Mouse (Mus musculus) forebrain, embryonic 12.5 days (tissue): ENCODE measurements around the gene Gm17359. TPM values are rescaled to one million over a fixed set of nuclear protein-coding genes. Genes with fewer than 3 reads are reported as not detected.
A peak's percentile ranks its signal among the peaks of the same experiment; 100 is the strongest.

Experiments
- ATAC-seq: fragments of 200-750 bp; cut with Nextera tagmentation; 2 replicates; pipeline ENCODE4 v1.8.0; 2017; ENCODE audit warnings: moderate TSS enrichment; ENCODE audit not compliant: low FRiP score
- H3K27ac ChIP-seq: fragments of 300-500 bp; sonication (generic); 2 replicates; pipeline ENCODE4 v1.5.1; 2016; ENCODE audit warnings: mild to moderate bottlenecking
- H3K27me3 ChIP-seq: fragments of 300-500 bp; sonication (generic); 2 replicates; pipeline ENCODE4 v1.6.1; 2016; ENCODE audit warnings: mild to moderate bottlenecking
- H3K36me3 ChIP-seq: fragments of 300-500 bp; sonication (generic); replicated peaks from 2 replicates; pipeline ENCODE4 v1.6.1; 2016; ENCODE audit warnings: mild to moderate bottlenecking
- H3K4me1 ChIP-seq: fragments of 300-500 bp; sonication (generic); 2 replicates; pipeline ENCODE4 v1.6.1; 2016
- H3K4me2 ChIP-seq: fragments of 300-500 bp; sonication (generic); 2 replicates; pipeline ENCODE4 v1.6.1; 2016; ENCODE audit warnings: mild to moderate bottlenecking, moderate library complexity
- H3K4me3 ChIP-seq: fragments of 300-500 bp; sonication (generic); replicated peaks from 2 replicates; pipeline ENCODE4 v1.5.1; 2016; ENCODE audit warnings: mild to moderate bottlenecking
- H3K9ac ChIP-seq: fragments of 300-500 bp; sonication (generic); 2 replicates; pipeline ENCODE4 v1.6.1; 2016; ENCODE audit warnings: mild to moderate bottlenecking
- H3K9me3 ChIP-seq: fragments of 300-500 bp; sonication (generic); 2 replicates; pipeline ENCODE4 v1.6.1; 2016
- WGBS: fragments of 180-500 bp; shearing (Covaris S2); methylation state at CpG from one replicate; pipeline ENCODE4 v1.1.7; 2016; 5-methylcytosine and 5-hydroxymethylcytosine counted together
- polyA plus RNA-seq: library from polyadenylated mRNA; unstranded; fragments of >200 nt; fragmentation: Nextera tagmentation; extraction: Ambion mirVana; gene quantifications from 2 replicates; pipeline ENCODE4 v1.2.1, GENCODE M21; 2016

Gene Gm17359
- not detected in 2 replicates for polyA plus RNA-seq

GRCm38 (mm10) chr3:79336044-79336766 is at the start of gene Gm17359:
TSS of gene Gm17359 (plus strand) at chr3:79336661.
- no peak within 1 kb of the TSS for H3K9ac ChIP-seq
- no peak within 1 kb of the TSS for H3K4me2 ChIP-seq
- no peaks in the 10 kb centered on the region for H3K4me1 ChIP-seq
- H3K36me3 ChIP-seq: no peaks in the 10 kb centered on the region
- no peak within 1 kb of the TSS for H3K4me3 ChIP-seq
- whole genome bisulfite sequencing: 74% methylated on average over 8 of the region's 8 CpGs
- H3K27ac ChIP-seq: no peak within 1 kb of the TSS
- ATAC-seq: no peak
- H3K9me3 ChIP-seq: no peaks in the 10 kb centered on the region
- H3K27me3 ChIP-seq: no peaks in the 10 kb centered on the region

- Histone ChIP-seq H3K4me1 (peaks cover 34% of the 10 kb centered on the region), H3K9me3 (no peaks in the 10 kb centered on the region), H3K4me3 (peak overlapping the region; percentile 90), H3K36me3 (no peaks in the 10 kb centered on the region), H3K9ac (peak overlapping the region; percentile 95), H3K27ac (peak overlapping the region; percentile 98), H3K4me2 (peak overlapping the region; percentile 95), H3K27me3 (peaks cover 15% of the 10 kb centered on the region; the same call in 1 of the 2 replicates)
- peak; percentile 99 for ATAC-seq
- WGBS: under 1% methylated on average over 55 of the region's 60 CpGs
Observed at GRCm38 (mm10) chr3:79287108-79287576, 49.3 kb upstream of the Gm17359 start.

- Histone ChIP-seq H3K4me1 (peaks cover 32% of the 10 kb centered on the region), H3K27ac (no peak overlapping the region), H3K4me2 (peak overlapping the region; percentile 95), H3K9ac (peak overlapping the region; percentile 95), H3K9me3 (no peaks in the 10 kb centered on the region), H3K27me3 (peaks cover 15% of the 10 kb centered on the region; the same call in 1 of the 2 replicates), H3K36me3 (no peaks in the 10 kb centered on the region), H3K4me3 (peak overlapping the region; percentile 90)
- 17% methylated on average over 17 of the region's 17 CpGs for WGBS
- no peak for ATAC-seq
Observed at GRCm38 (mm10) chr3:79287699-79288458, 48.6 kb upstream of the Gm17359 start.

- H3K36me3 ChIP-seq: no peaks in the 10 kb centered on the region
- no peak overlapping the region for H3K9ac ChIP-seq
- peaks cover 21% of the 10 kb centered on the region for H3K4me1 ChIP-seq
- H3K4me2 ChIP-seq: no peak overlapping the region
- H3K9me3 ChIP-seq: no peaks in the 10 kb centered on the region
- WGBS: 74% methylated on average over 3 of the region's 3 CpGs
- peaks cover 15% of the 10 kb centered on the region; the same call in 1 of the 2 replicates for H3K27me3 ChIP-seq
- no peak overlapping the region for H3K4me3 ChIP-seq
- ATAC-seq: no peak
- no peak overlapping the region for H3K27ac ChIP-seq
Observed at GRCm38 (mm10) chr3:79289050-79289449, 47.4 kb upstream of the Gm17359 start.

- Histone ChIP-seq H3K9ac (no peak overlapping the region), H3K4me2 (no peak overlapping the region), H3K27me3 (peaks cover 13% of the 10 kb centered on the region; the same call in 1 of the 2 replicates), H3K4me1 (peaks cover 2% of the 10 kb centered on the region; the same call in 1 of the 2 replicates), H3K9me3 (no peaks in the 10 kb centered on the region), H3K36me3 (no peaks in the 10 kb centered on the region), H3K27ac (no peak overlapping the region), H3K4me3 (no peak overlapping the region)
- no peak for ATAC-seq
- WGBS: 75% methylated on average over 4 of the region's 4 CpGs
Observed at GRCm38 (mm10) chr3:79293023-79293422, 43.4 kb upstream of the Gm17359 start.

- Histone ChIP-seq H3K4me2 (no peak overlapping the region), H3K27me3 (peaks cover 2% of the 10 kb centered on the region; the same call in 1 of the 2 replicates), H3K4me3 (no peak overlapping the region)
Observed at GRCm38 (mm10) chr3:79294701-79295100, 41.8 kb upstream of the Gm17359 start.

GRCm38 (mm10) chr3:79296049-79296448 is 40.4 kb upstream of the Gm17359 start:
- Histone ChIP-seq H3K27me3 (no peaks in the 10 kb centered on the region), H3K27ac (no peak overlapping the region), H3K4me2 (no peak overlapping the region), H3K4me1 (no peaks in the 10 kb centered on the region), H3K36me3 (no peaks in the 10 kb centered on the region), H3K4me3 (no peak overlapping the region), H3K9me3 (no peaks in the 10 kb centered on the region), H3K9ac (no peak overlapping the region)
- no peak for ATAC-seq
- 73% methylated on average over 5 of the region's 5 CpGs for WGBS

More at GRCm38 (mm10) chr3:79294701-79295100, 41.8 kb upstream of the Gm17359 start:
- Histone ChIP-seq H3K27ac (no peak overlapping the region), H3K9me3 (no peaks in the 10 kb centered on the region), H3K9ac (no peak overlapping the region), H3K4me1 (no peaks in the 10 kb centered on the region), H3K36me3 (no peaks in the 10 kb centered on the region)
- no peak for ATAC-seq
- 89% methylated on average over 3 of the region's 3 CpGs for WGBS

- no peaks in the 10 kb centered on the region for H3K27me3 ChIP-seq
- no peak overlapping the region for H3K4me3 ChIP-seq
- H3K36me3 ChIP-seq: no peaks in the 10 kb centered on the region
- no peak overlapping the region for H3K4me2 ChIP-seq
- no peaks in the 10 kb centered on the region for H3K4me1 ChIP-seq
- no peak for ATAC-seq
- H3K27ac ChIP-seq: no peak overlapping the region
- no peak overlapping the region for H3K9ac ChIP-seq
- no peaks in the 10 kb centered on the region for H3K9me3 ChIP-seq
- 76% methylated on average over 3 of the region's 3 CpGs for WGBS
Observed at GRCm38 (mm10) chr3:79296586-79296985, 39.9 kb upstream of the Gm17359 start.

GRCm38 (mm10) chr3:79297281-79297680 is 39.2 kb upstream of the Gm17359 start:
- no peak overlapping the region for H3K4me3 ChIP-seq
- no peaks in the 10 kb centered on the region for H3K9me3 ChIP-seq
- no peak for ATAC-seq
- H3K36me3 ChIP-seq: no peaks in the 10 kb centered on the region
- no peak overlapping the region for H3K4me2 ChIP-seq
- H3K27me3 ChIP-seq: no peaks in the 10 kb centered on the region
- H3K4me1 ChIP-seq: no peaks in the 10 kb centered on the region
- no peak overlapping the region for H3K9ac ChIP-seq
- WGBS: 90% methylated on average over 4 of the region's 4 CpGs
- no peak overlapping the region for H3K27ac ChIP-seq

GRCm38 (mm10) chr3:79299401-79299800 is 37.1 kb upstream of the Gm17359 start:
- Histone ChIP-seq H3K4me2 (no peak overlapping the region), H3K4me3 (no peak overlapping the region), H3K27me3 (no peaks in the 10 kb centered on the region), H3K4me1 (no peaks in the 10 kb centered on the region), H3K9ac (no peak overlapping the region), H3K36me3 (no peaks in the 10 kb centered on the region), H3K9me3 (no peaks in the 10 kb centered on the region), H3K27ac (no peak overlapping the region)
- WGBS: 85% methylated on average over 15 of the region's 15 CpGs
- no peak for ATAC-seq

- Histone ChIP-seq H3K4me2 (no peak overlapping the region), H3K4me3 (no peak overlapping the region), H3K4me1 (no peaks in the 10 kb centered on the region), H3K36me3 (no peaks in the 10 kb centered on the region), H3K27me3 (no peaks in the 10 kb centered on the region), H3K9ac (no peak overlapping the region), H3K27ac (no peak overlapping the region), H3K9me3 (no peaks in the 10 kb centered on the region)
- WGBS: 88% methylated on average over 4 of the region's 4 CpGs
- ATAC-seq: no peak
Observed at GRCm38 (mm10) chr3:79308605-79309004, 27.9 kb upstream of the Gm17359 start.

- Histone ChIP-seq H3K4me2 (no peak overlapping the region), H3K27me3 (no peaks in the 10 kb centered on the region), H3K4me3 (no peak overlapping the region), H3K9me3 (no peaks in the 10 kb centered on the region), H3K27ac (no peak overlapping the region), H3K9ac (no peak overlapping the region), H3K4me1 (peaks cover 9% of the 10 kb centered on the region), H3K36me3 (no peaks in the 10 kb centered on the region)
- 92% methylated on average over 7 of the region's 7 CpGs for WGBS
- ATAC-seq: no peak
Observed at GRCm38 (mm10) chr3:79310184-79310583, 26.3 kb upstream of the Gm17359 start.
